Mouse (Mus musculus): ENCODE results near the gene Elobl.
A peak's percentile ranks its signal among the peaks of the same experiment; 100 is the strongest.

Gene Elobl

GRCm38 (mm10) chr11:88989530-88989929, 22.8 kb upstream of the Elobl start:
- ATAC-seq (ENCODE audit: insufficient number of reproducible peaks, low FRiP score, low TSS enrichment) = no peak

DNA sequence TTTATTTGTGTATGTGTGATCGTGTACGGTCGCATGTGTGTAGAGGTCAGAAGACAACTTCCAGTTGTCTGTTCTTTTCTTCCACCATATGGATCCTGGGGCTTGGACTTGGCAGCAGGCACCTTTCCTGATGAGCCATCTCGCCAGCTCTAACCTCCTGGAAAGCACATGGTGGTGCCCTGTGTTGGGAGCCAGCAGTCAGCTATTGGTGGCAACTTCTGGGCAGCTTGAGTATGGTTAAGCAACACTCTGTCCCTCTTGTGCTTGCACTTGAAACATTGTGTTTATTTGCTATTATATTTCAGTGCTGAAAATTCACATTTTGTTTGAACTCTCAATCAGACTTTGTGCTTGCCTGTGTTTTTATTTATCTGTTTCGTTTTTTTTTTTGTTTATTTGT, 22.2 kb upstream of the Elobl start:
- no peak for ATAC-seq (ENCODE audit: insufficient number of reproducible peaks, low FRiP score, low TSS enrichment)

DNA sequence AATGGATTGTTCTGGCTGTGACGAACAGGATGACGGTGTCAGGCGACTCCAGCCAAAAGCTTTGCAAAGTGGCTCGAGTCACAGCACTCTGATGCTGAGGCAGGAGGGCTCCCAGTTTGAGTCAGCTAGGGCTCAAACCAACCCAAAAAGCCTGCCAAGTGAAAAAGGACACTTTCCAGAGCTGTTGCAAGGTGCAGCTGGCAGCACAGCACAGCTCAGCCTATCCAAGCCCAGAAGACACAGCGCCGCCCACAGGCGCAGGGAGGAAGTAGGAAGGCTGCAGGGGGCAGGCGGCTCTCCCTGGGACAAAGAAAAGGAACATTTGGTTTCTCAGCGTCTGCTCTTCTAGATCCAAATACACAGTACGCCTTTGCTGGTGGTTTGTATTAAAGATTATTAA, 19.9 kb upstream of the Elobl start:
- no peak for ATAC-seq (ENCODE audit: insufficient number of reproducible peaks, low FRiP score, low TSS enrichment)

DNA sequence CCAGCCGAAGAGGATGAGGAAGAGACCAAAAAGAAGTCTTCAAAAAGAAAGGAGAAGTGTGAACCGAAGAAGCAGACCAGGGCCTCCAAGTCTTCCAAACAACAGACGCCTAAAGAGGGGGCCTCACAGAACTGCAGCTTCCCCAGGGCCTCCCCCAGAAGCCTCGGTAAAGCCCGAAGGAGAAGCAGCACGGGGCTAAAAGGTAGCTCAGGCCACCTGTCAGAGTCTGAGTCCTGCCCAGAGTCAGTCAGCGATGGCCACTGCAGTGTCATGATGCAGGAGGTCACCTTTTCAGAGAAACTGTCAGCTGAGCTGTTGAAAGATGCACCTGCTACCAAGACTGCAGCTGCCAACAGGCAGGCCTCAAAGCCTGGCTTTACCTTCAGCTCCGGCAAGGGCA, 14.6 kb upstream of the Elobl start:
- ATAC-seq (ENCODE audit: insufficient number of reproducible peaks, low FRiP score, low TSS enrichment) = no peak

DNA sequence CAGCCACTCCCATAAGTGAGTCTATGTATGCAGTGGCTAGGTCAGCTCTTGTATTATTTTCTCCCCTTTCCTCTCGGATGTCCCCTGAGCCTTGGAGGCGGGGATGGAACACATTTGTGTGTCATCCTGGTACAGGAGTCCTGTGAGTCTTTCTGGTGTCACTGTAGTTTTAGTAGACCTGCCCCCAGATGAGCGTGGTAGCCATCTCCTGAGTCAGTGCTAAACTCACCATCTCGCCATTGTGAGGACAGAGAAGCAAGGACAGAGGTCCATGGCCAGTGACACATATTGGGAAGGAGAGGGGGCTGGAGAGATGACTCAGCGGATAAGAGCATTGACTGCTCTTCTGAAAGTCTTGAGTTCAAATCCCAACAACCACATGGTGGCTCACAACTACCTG, 10.5 kb upstream of the Elobl start:
- ATAC-seq (ENCODE audit: insufficient number of reproducible peaks, low FRiP score, low TSS enrichment) = no peak

- no peak for ATAC-seq (ENCODE audit: insufficient number of reproducible peaks, low FRiP score, low TSS enrichment)
Measured at GRCm38 (mm10) chr11:88976320-88976719, 9.6 kb upstream of the Elobl start.

DNA sequence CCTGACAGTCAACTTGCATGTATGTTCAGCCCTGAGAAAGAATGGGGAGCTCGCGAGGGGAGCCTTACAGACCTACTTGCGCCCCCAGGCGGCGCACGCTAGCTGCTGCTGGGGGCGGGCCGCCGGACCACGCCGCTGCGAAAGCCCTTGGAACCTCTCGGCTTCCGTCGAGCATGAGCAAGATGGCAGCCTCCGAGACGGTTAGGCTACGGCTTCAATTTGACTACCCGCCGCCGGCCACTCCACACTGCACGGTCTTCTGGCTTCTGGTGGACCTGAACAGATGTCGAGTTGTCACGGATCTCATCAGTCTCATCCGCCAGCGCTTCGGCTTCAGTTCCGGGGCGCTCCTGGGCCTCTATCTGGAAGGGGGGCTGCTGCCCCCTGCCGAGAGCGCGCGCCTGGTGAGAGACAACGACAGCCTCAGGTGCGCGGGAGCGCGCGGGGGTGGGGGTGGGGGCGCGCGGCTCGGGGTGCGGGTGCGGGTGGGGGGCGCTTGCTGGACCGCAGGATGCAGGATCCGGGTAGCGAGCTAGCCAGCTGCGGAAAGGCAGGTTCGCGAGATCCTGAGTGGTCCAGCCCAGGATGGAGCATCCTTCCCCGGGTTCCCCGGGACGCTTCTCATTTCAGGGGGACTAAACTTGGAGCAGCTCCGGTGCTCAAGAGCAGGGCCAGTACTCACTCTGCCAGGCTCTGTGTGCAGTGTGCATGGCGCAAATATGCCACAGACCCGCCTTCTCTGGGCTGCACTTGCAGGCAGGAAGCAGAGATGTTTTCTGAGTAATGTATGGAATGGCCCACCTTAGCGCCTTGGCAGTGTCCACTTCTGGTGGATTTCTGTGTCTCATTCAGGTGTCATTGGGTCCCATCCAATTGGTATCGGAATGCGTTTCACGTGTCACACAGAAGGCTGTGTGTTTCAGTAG, 7.3 kb upstream of the Elobl start:
- ATAC-seq (ENCODE audit: insufficient number of reproducible peaks, low FRiP score, low TSS enrichment) = peak; percentile 82

GRCm38 (mm10) chr11:88970202-88970732, 3.5 kb upstream of the Elobl start, which contains the start of gene Coil:
Gene Coil (plus strand): TSS chr11:88970252.
- ATAC-seq (ENCODE audit: insufficient number of reproducible peaks, low FRiP score, low TSS enrichment) = no peak

- no peak for ATAC-seq (ENCODE audit: insufficient number of reproducible peaks, low FRiP score, low TSS enrichment)
Measured at GRCm38 (mm10) chr11:88958851-88959250, 7.9 kb downstream of the Elobl start.

DNA sequence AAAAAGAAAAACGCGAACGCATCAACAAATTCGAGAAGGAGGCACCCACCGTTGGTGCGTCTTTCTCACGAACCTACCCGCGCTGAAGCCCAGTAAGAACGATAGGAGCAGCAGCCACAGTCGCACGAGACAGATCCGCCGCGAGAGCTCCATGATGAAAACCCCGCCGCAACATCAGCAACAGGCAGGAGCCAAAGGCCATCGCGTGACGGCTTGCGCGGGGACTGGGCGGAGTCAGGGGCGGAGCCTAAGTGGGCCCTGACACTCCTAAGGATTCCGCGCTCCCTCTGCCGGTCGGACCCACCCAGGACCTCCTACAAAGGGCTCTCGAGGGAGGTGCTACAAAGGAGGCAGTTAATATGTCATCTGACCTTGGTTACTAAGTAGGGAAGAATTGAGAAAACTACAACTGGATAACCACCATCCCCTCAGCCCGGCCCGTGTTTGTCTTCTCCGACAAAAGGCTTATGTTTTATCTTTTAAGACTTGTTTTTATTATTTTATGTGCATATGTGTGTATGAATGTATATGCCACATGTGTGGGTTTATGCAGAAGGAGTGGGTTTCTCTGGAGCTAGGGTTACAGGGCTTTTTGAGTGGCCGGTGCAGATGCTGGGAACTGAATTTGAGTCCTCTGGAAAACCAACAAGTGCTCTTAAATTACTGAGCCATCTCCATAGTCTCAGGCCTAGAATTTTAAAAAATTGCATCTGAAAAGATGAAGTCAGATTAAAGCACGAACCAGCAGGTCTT, 11.3 kb downstream of the Elobl start, which contains the start of gene Scpep1:
Scpep1 (minus strand) TSS at position 249 of the 753 bp plus-strand sequence.
- ATAC-seq (ENCODE audit: insufficient number of reproducible peaks, low FRiP score, low TSS enrichment) = peak; percentile 98

GRCm38 (mm10) chr11:88954803-88955202, 11.9 kb downstream of the Elobl start:
- no peak; the same call in 1 of the 2 replicates for ATAC-seq (ENCODE audit: insufficient number of reproducible peaks, low FRiP score, low TSS enrichment)

- no peak for ATAC-seq (ENCODE audit: insufficient number of reproducible peaks, low FRiP score, low TSS enrichment)
Measured at GRCm38 (mm10) chr11:88953582-88953981, 13.1 kb downstream of the Elobl start.

- ATAC-seq (ENCODE audit: insufficient number of reproducible peaks, low FRiP score, low TSS enrichment) = no peak
Measured at GRCm38 (mm10) chr11:88952117-88952516, 14.6 kb downstream of the Elobl start.

- no peak for ATAC-seq (ENCODE audit: insufficient number of reproducible peaks, low FRiP score, low TSS enrichment)
Measured at GRCm38 (mm10) chr11:88951576-88951975, 15.2 kb downstream of the Elobl start.

- no peak for ATAC-seq (ENCODE audit: insufficient number of reproducible peaks, low FRiP score, low TSS enrichment)
Measured at GRCm38 (mm10) chr11:88950640-88951250, 16.0 kb downstream of the Elobl start.

GRCm38 (mm10) chr11:88949802-88950639, 16.7 kb downstream of the Elobl start:
- no peak for ATAC-seq (ENCODE audit: insufficient number of reproducible peaks, low FRiP score, low TSS enrichment)

DNA sequence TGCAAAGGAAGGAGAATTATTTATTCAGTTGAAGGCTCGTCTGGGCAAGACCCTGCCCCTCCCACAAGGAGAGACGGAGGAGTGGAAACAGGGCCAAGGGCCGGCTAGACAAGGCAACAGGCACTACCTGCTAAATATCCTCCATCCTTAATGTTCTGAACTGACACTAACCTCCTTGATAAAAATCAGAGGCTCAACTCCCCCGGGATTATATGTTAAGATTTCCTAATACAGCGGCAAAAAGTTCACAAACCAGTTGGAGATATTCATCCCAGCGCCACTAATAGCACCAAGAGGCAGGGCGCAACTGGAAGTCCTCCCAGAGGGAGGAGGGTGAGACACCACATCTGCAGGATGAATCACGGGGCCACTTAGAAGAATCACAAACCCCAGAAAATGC, 17.8 kb downstream of the Elobl start:
- ATAC-seq (ENCODE audit: insufficient number of reproducible peaks, low FRiP score, low TSS enrichment) = no peak

DNA sequence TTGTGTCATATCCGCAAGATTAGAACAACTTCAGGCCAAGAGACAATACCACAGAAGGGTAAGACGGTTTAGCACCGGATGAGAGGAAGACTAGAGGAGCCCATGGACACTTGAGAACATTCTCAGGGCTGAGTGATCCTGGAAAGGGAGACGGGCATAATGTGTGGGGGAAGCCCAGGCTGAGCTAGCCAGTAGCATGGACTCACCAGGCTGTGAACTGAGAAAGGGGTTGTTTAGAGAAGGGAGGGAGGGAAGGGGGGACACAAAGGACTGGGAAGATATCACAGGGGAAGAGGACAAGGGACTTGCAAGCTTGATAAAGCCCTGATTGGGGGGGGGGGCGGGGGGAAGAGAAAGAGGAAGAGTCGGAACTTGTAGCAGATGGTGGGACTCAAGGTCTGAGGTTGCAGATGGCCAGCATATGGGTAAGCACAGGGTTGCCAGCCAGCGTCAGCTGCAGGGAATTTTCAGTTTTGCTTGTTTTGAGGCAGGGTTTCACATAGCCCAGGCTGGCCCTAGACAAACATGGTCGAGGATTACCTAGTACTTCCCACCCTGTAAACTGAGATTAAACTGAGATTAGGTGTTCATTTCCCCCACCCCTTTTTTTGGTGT, 20.7 kb downstream of the Elobl start:
- no peak for ATAC-seq (ENCODE audit: insufficient number of reproducible peaks, low FRiP score, low TSS enrichment)

- ATAC-seq (ENCODE audit: insufficient number of reproducible peaks, low FRiP score, low TSS enrichment) = no peak
Measured at GRCm38 (mm10) chr11:88941489-88941888, 25.2 kb downstream of the Elobl start.

Data from cerebellum, adult (tissue).